Mouse (Mus musculus) neural tube, embryonic 14.5 days (tissue): Measurements from ENCODE around the gene Oit1. TPM values are rescaled to one million over a fixed set of nuclear protein-coding genes. Genes with fewer than 3 reads are reported as not detected.

ENCODE experiments used
- ATAC-seq: fragments of 200-750 bp; cut with Nextera tagmentation; 2 replicates; pipeline ENCODE4 v1.8.0; 2017; ENCODE audit warnings: low read depth, mild to moderate bottlenecking, moderate TSS enrichment, moderate library complexity
- H3K27ac ChIP-seq: fragments of 300-500 bp; sonication (generic); 2 replicates; pipeline ENCODE4 v1.5.1; 2014; ENCODE audit warnings: low read depth, mild to moderate bottlenecking, control low read depth, low read length, moderate library complexity, mixed read lengths
- H3K27me3 ChIP-seq: fragments of 300-500 bp; sonication (generic); 2 replicates; pipeline ENCODE4 v1.6.1; 2014; ENCODE audit warnings: low read length; ENCODE audit not compliant: control insufficient read depth, insufficient read depth
- H3K36me3 ChIP-seq: fragments of 300-500 bp; sonication (generic); 2 replicates; pipeline ENCODE4 v1.6.1; 2014; ENCODE audit warnings: low read length, mixed read lengths; ENCODE audit not compliant: control insufficient read depth, insufficient read depth
- H3K4me1 ChIP-seq: fragments of 300-500 bp; sonication (generic); 2 replicates; pipeline ENCODE4 v1.6.1; 2014; ENCODE audit warnings: low read length; ENCODE audit not compliant: control insufficient read depth, insufficient read depth
- H3K4me2 ChIP-seq: fragments of 300-500 bp; sonication (generic); 2 replicates; pipeline ENCODE4 v1.6.1; 2014; ENCODE audit warnings: mild to moderate bottlenecking, low read depth, low read length, control low read depth
- H3K4me3 ChIP-seq: fragments of 300-500 bp; sonication (generic); 2 replicates; pipeline ENCODE4 v1.5.1; 2014; ENCODE audit warnings: low read depth, low read length, control low read depth, mixed read lengths
- H3K9ac ChIP-seq: fragments of 300-500 bp; sonication (generic); replicated peaks from 2 replicates; pipeline ENCODE4 v1.6.1; 2014; ENCODE audit warnings: low read depth, mild to moderate bottlenecking, control low read depth, low read length, mixed read lengths
- H3K9me3 ChIP-seq: fragments of 300-500 bp; sonication (generic); 2 replicates; pipeline ENCODE4 v1.6.1; 2016; ENCODE audit warnings: low read length; ENCODE audit not compliant: control insufficient read depth
- WGBS: fragments of 180-500 bp; shearing (Covaris S2); extraction: QIAGEN DNeasy Blood & Tissue Kit; methylation state at CpG from one replicate; pipeline ENCODE4 v1.1.7; 2014; 5-methylcytosine and 5-hydroxymethylcytosine counted together
- polyA plus RNA-seq: library from polyadenylated mRNA; unstranded; fragments of >200 nt; fragmentation: Nextera tagmentation; extraction: Ambion mirVana; gene quantifications from 2 replicates; pipeline ENCODE4 v1.2.1, GENCODE M21; 2014

Oit1 gene
- polyA plus RNA-seq, 1 experiment from 2014 or later: not detected

DNA sequence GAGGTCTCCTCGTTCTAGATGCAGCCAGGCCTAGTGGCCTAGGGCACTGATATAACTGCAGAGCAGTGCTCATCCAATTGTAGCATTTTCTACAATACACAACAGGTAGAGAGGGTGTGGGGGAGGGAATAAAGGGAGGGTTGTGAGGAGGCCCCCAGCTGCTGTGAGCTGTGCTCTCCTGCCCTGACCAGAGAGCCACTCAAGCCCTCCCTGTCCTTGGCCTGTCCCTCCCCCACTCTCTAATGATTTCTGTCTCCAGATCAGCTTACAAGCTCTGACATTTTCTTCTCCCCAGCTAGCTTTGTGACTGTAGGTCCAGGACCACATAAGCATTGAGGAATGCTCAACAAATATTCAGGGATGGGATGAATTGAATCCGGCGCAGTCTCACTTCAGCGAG is 9.2 kb downstream of the Oit1 start:
- Histone ChIP-seq H3K4me2 (no peak overlapping the region), H3K36me3 (no peaks in the 10 kb centered on the region), H3K9me3 (no peaks in the 10 kb centered on the region), H3K9ac (no peak overlapping the region), H3K4me3 (no peak overlapping the region), H3K27me3 (no peaks in the 10 kb centered on the region), H3K4me1 (0 out of 2 replicates have a peak, but pooled peaks cover 2% of the 10 kb centered on the region), H3K27ac (no peak overlapping the region)
- ATAC-seq: no peak
- WGBS: 93% methylated on average over 4 of the region's 4 CpGs

DNA sequence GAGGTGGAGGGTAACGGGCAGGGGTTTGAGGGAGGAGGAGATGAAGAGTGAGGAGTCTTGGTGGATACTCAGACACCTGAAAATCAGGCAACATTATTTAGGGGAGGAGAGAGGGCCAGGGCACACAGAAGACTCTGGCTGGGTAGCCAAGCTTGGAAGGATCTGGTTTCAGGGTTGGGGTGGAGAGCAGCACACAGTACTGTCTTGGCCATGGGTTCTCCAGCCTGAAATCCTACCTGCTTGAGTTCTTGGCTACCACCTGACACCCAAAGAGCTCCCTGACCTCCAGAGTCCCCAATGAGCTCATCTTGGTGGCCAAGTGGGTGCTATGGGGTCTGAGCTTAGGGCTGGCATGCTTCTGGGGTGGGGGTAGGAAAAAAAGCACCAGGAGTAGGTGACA is 9.7 kb downstream of the Oit1 start:
- H3K9ac ChIP-seq: no peak overlapping the region
- H3K4me3 ChIP-seq: no peak overlapping the region
- H3K9me3 ChIP-seq: no peaks in the 10 kb centered on the region
- WGBS: 90% methylated on average over 1 of the region's 1 CpGs
- H3K4me1 ChIP-seq: 0 out of 2 replicates have a peak, but pooled peaks cover 2% of the 10 kb centered on the region
- H3K36me3 ChIP-seq: no peaks in the 10 kb centered on the region
- no peaks in the 10 kb centered on the region for H3K27me3 ChIP-seq
- H3K4me2 ChIP-seq: no peak overlapping the region
- ATAC-seq: no peak
- H3K27ac ChIP-seq: no peak overlapping the region

DNA sequence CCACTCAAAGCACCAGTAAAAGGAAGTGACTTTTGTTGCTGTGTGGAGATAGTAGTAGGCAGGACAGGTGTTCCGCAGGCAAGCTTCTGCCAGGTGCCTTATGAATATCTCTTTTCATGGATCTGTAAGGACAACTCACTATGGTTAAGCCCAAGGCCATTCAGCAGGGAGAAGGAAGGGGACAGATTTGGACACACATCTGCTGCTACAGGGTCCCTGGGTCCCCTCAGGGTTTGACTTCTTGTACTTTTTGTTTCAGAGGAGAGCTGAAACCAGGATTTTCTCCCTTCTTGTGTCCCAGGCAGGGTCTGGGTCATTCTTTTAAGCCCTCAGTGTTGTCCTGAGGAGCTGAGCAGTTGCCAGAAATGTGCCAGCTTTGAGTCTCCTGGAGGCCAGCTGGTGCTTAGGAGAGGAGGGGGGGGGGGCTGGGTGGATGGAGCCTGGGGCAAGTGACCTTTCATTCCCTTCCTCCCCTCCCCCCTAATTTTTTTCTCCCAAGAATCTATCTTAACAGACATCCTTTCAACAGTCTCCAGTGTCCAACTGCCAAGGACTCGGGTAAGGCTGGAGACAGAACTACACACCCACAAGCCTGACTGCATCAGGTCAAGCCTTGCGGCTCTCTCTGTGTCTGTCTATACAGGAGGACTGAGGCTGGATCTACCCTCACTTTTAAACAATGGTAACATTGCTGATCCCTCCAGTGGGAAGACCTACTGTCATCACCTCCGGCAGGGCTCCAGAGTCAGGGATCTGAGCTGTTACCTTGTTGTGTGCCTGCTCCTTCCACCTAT is 10.6 kb downstream of the Oit1 start:
- no peak for ATAC-seq
- Histone ChIP-seq H3K27me3 (no peaks in the 10 kb centered on the region), H3K36me3 (no peaks in the 10 kb centered on the region), H3K4me3 (no peak overlapping the region), H3K9me3 (no peaks in the 10 kb centered on the region), H3K27ac (no peak overlapping the region), H3K4me1 (0 out of 2 replicates have a peak, but pooled peaks cover 2% of the 10 kb centered on the region), H3K4me2 (no peak overlapping the region), H3K9ac (no peak overlapping the region)
- 54% methylated on average over 4 of the region's 4 CpGs for WGBS

DNA sequence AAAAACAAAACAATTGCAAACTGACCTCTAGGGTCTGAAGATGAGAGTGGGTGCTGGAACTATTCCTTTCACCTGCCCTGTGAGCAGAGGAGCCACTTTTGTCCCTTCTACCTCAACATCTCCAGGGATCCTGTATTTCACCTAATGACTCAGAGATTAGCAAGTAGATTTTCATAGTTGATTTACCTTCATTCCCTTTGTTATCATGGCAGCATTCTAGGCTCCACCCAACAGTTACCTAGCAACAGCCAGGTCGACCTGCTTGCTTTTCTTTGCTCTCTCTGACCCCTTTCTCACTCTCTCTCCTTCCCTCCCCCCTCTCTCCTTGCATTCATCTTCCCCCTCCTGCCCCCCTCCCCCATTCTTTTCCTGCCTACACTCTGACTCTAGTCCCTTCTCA is 11.4 kb downstream of the Oit1 start:
- ATAC-seq: no peak
- no peaks in the 10 kb centered on the region for H3K36me3 ChIP-seq
- H3K27ac ChIP-seq: no peak overlapping the region
- H3K4me1 ChIP-seq: 0 out of 2 replicates have a peak, but pooled peaks cover 2% of the 10 kb centered on the region
- 0% methylated on average over 1 of the region's 1 CpGs for WGBS
- no peaks in the 10 kb centered on the region for H3K27me3 ChIP-seq
- no peak overlapping the region for H3K9ac ChIP-seq
- no peak overlapping the region for H3K4me3 ChIP-seq
- no peak overlapping the region for H3K4me2 ChIP-seq
- no peaks in the 10 kb centered on the region for H3K9me3 ChIP-seq

DNA sequence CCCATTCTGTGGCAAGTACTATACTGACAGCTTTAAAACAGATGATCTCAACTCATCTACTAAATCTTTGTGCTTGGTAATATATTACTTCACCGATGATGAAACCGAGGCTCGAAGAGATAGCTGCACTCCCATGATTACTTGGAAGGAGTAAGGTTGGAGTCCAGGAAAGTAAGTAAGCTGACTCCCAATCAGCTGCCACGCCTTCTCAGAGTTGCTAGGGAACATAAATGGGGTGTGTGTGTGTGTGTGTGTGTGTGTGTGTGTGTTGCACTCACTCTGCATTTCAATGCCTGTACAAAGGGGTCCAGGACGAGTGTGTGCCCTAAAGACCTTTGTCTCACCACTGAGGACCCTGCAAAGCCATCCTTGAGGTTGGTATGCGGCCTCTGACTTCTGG is 12.7 kb downstream of the Oit1 start:
- Histone ChIP-seq H3K4me3 (no peak overlapping the region), H3K27me3 (no peaks in the 10 kb centered on the region)

DNA sequence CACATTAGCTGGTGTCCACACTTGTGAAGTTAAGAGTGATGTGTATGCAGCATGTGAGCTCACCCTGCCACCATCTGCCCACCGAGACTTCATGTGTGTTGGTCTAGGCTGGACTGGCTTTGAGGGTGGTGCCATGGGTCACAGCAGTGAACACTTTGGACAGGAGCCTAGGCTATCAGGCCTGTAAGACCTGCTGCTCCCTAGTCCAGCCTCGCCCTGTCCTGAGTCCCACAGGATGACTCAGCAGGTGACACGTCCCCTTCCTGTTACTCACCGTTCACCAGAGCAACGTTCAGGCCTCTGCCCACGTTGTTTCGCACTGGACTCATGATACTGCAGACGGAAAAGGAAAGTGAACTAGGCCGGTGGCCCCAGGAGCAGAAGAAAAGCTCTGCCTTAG is 21.7 kb downstream of the Oit1 start:
- no peak overlapping the region for H3K4me3 ChIP-seq
- no peaks in the 10 kb centered on the region for H3K9me3 ChIP-seq
- no peaks in the 10 kb centered on the region for H3K27me3 ChIP-seq
- WGBS: 91% methylated on average over 9 of the region's 9 CpGs
- ATAC-seq: 0 out of 2 replicates have a peak, but pooled peaks have one; percentile 29
- no peak overlapping the region for H3K27ac ChIP-seq
- H3K4me2 ChIP-seq: no peak overlapping the region
- H3K4me1 ChIP-seq: no peaks in the 10 kb centered on the region
- no peaks in the 10 kb centered on the region for H3K36me3 ChIP-seq
- H3K9ac ChIP-seq: no peak overlapping the region

More for the DNA sequence above, 12.7 kb downstream of the Oit1 start:
- Histone ChIP-seq H3K27ac (no peak overlapping the region), H3K4me2 (no peak overlapping the region), H3K9me3 (no peaks in the 10 kb centered on the region), H3K9ac (no peak overlapping the region), H3K36me3 (no peaks in the 10 kb centered on the region), H3K4me1 (0 out of 2 replicates have a peak, but pooled peaks cover 2% of the 10 kb centered on the region)
- ATAC-seq: no peak
- 64% methylated on average over 6 of the region's 6 CpGs for WGBS

DNA sequence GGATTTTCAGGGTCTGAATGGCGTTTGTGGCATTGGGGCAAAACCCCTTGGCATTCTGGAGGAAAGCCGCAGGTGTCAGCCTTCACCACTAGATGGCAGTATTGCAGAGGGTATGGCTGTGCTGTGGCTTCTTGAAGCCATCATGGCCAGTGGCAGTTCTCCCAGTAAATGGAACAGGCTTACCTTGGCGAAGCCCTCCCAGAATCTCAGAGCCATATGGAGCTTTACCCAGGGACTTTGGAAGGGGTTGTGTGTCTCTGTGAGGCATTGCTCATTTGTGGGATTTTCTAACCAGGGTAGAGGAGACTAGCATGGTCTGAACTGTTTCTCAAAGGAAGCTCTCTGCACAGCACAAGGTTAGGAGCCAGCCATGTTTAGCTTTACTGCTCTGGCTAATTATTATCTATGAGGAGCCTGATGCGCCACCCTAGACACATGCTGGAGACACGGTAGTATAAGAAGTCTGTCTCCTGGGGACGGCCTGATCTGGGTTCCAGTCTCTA is 22.5 kb downstream of the Oit1 start:
- H3K27ac ChIP-seq: no peak overlapping the region
- H3K9me3 ChIP-seq: no peaks in the 10 kb centered on the region
- H3K4me1 ChIP-seq: no peaks in the 10 kb centered on the region
- WGBS: 29% methylated on average over 6 of the region's 6 CpGs
- no peaks in the 10 kb centered on the region for H3K27me3 ChIP-seq
- H3K4me2 ChIP-seq: no peak overlapping the region
- H3K4me3 ChIP-seq: no peak overlapping the region
- no peaks in the 10 kb centered on the region for H3K36me3 ChIP-seq
- H3K9ac ChIP-seq: no peak overlapping the region
- ATAC-seq: peak; percentile 85

DNA sequence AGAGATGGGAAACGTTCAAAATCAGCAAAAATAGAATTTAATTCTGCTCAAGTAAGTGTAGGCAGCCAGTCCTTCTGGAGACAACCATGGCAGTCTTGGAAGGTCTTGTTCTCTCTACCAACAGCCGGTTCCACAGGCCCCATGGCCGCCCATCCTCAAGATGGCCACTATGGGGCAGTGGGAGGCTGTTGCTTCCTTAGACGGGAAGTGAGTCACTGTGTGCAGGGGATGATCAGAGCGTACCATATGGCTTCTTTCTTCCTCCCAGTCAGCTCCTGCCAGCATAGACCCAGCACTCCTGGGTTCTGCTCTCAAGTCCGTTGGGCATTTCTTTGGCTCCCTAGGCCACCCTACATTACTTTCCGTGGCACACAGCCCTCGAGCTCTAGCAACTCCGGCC is 29.6 kb downstream of the Oit1 start:
- Histone ChIP-seq H3K9ac (no peak overlapping the region), H3K27me3 (no peaks in the 10 kb centered on the region), H3K36me3 (no peaks in the 10 kb centered on the region), H3K27ac (no peak overlapping the region), H3K9me3 (no peaks in the 10 kb centered on the region), H3K4me1 (no peaks in the 10 kb centered on the region), H3K4me2 (no peak overlapping the region), H3K4me3 (no peak overlapping the region)
- no peak for ATAC-seq
- WGBS: 72% methylated on average over 9 of the region's 9 CpGs

DNA sequence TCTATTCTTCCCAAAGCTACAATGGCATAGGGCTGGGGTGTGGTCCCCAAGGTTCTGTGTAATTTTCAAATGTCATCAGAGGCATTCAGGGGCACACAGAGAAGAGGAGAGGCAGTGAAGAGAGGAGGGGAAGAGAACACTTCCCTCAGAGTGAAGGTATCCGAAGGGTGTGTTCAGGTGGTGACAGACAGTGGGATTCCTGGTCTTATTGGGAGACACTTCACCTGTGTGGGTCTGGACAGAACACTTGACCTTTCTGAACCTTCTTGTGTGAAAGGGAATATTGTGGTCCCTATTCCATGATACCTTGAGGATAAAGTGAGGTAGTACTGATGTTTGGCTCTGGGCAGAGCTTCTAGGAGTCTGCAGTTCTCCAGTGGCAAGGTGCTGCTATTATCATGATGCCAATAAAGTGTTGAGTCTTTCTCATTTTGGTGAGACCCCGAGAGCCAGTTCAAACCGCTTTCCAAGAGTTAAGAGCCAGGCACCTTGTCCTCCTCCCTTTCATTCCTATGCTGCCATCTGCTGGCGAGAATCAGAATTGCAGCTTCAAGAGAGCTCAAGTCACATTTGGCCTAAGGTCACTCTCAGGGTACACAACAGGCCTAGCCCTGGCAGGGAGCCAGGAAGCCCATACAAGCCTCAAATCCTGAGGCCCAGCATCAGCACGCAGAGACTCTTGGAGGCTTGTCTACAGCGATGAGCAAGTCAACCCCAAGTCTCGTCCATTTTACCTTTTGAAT is 32.1 kb downstream of the Oit1 start:
- Histone ChIP-seq H3K27ac (no peak overlapping the region), H3K9me3 (no peaks in the 10 kb centered on the region), H3K4me3 (no peak overlapping the region), H3K4me2 (no peak overlapping the region), H3K27me3 (no peaks in the 10 kb centered on the region), H3K9ac (no peak overlapping the region), H3K36me3 (no peaks in the 10 kb centered on the region), H3K4me1 (no peaks in the 10 kb centered on the region)
- 16% methylated on average over 7 of the region's 7 CpGs for WGBS
- ATAC-seq: peak; percentile 49
